Comparison of ENCODE assay signal across 8 mouse cellular contexts in the genomic region with DNA sequence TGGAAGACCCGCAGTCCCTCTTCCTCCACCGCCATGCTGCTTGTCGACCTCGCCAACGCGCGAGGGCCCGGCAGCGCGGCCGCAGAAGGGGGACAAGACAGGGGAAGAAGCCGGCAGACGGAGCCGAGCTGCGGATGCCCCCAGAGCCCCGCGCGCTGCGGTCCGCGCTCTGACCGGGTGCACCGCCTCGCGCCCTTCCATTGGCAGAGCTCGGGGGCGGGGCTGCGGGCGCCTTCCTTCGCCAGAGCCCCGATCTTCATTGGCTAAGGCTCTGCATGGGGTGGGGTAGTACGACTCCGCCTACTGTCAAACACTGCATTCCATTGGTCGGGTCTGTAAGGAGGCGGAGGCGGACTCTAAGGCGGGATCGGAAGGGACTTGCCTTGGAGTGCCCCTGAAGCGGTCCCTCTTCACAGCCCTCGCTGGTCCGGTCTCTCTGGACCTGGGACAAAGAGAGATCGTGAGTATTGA. TPM values are rescaled to one million over a fixed set of nuclear protein-coding genes. Genes with fewer than 3 reads are reported as not detected.
DNase-seq lines count a peak whose midpoint lies in the region; ATAC-seq lines count a peak whose summit lies in the region.

A gene (minus strand): TSS at position 191 of the 471 bp plus-strand sequence.

- peak within 1 kb of the TSS; percentile 65 for H3K4me3 ChIP-seq in hindbrain, embryonic 12.5 days

- H3K27me3 ChIP-seq in hindbrain, embryonic 12.5 days = peaks cover 10% of the 10 kb centered on the region

- peak within 1 kb of the TSS; percentile 86 for H3K27ac ChIP-seq in hindbrain, embryonic 12.5 days

- no peaks in the 10 kb centered on the region for H3K36me3 ChIP-seq in hindbrain, embryonic 12.5 days

- H3K4me2 ChIP-seq in hindbrain, embryonic 12.5 days (replicated peaks) = peak within 1 kb of the TSS; percentile 72

- ATAC-seq in hindbrain, embryonic 12.5 days (ENCODE audit: low FRiP score) = peak; percentile 98

- H3K4me1 ChIP-seq in hindbrain, embryonic 12.5 days = peaks cover 37% of the 10 kb centered on the region

- DNase-seq in NIH3T3 (ENCODE audit: low read depth) = peak; percentile 97
- DNase-seq in cerebellum, postnatal 10 days = peak; percentile 98 to 99
- peak; percentile 94 to 95 for DNase-seq in frontal cortex, postnatal 10 days (ENCODE audit: low spot score in 2 of 2)
- DNase-seq in layer of hippocampus, postnatal 14 days (ENCODE audit: low spot score in 2 of 2) = peak; percentile 93 to 97
- peak; percentile 95 for DNase-seq in lung, postnatal 14 days
- peak; percentile 77 for DNase-seq in retina, adult 2 months (ENCODE audit: low read depth, low spot score)
- peak; percentile 94 to 98 for DNase-seq in thymus, postnatal 36 days

- peak within 1 kb of the TSS; percentile 75 for H3K9ac ChIP-seq in hindbrain, embryonic 12.5 days

- WGBS in hindbrain, embryonic 12.5 days = under 1% methylated on average over 42 of the region's 42 CpGs

- no peaks in the 10 kb centered on the region for H3K9me3 ChIP-seq in hindbrain, embryonic 12.5 days (replicated peaks)

RNA-seq across cellular contexts. Expression of the gene that starts here (rescaled TPM):
- polyA plus RNA-seq in hindbrain, embryonic 12.5 days (2016; fragmentation: Nextera tagmentation; extraction: Ambion mirVana) = 30.0 and 31.4 TPM in 2 replicates
- total RNA-seq in layer of hippocampus, postnatal 14 days (2021) = 10 to 100 TPM; 65.5 to 65.6 TPM

Comparison
In these comparisons a context has a peak if more than half of its experiments do, and no peak if none do; other contexts are left out.
1. Peak in every context shown above with its lines: DNase-seq, ATAC-seq, H3K4me3 ChIP-seq and H3K27ac ChIP-seq.